Mouse (Mus musculus): ENCODE data around the gene St6galnac5.

St6galnac5 gene

GRCm38 (mm10) chr3:152951634-152952545 lies 30.2 kb downstream of the St6galnac5 start:
- in situ Hi-C loops (cut with MboI, MseI) = loop anchor here (5.0 to 25.0 kb wide), 3 partner anchors 40 to 165 kb away; no protein-coding TSS in a partner anchor

GRCm38 (mm10) chr3:152950914-152951313 lies 31.1 kb downstream of the St6galnac5 start:
- in situ Hi-C loops (cut with MboI, MseI) = loop anchor here (5.0 to 25.0 kb wide), 3 partner anchors 39 to 164 kb away; no protein-coding TSS in a partner anchor

- in situ Hi-C loops (cut with MboI, MseI) = loop anchor here (5.0 to 25.0 kb wide), 3 partner anchors 38 to 163 kb away; no protein-coding TSS in a partner anchor
Measured at GRCm38 (mm10) chr3:152950299-152950698, 31.7 kb downstream of the St6galnac5 start.

- in situ Hi-C loops (cut with MboI, MseI) = no loop called here
Measured at GRCm38 (mm10) chr3:152949233-152949777, 32.7 kb downstream of the St6galnac5 start.

GRCm38 (mm10) chr3:152948556-152948955 lies 33.5 kb downstream of the St6galnac5 start:
- in situ Hi-C loops (cut with MboI, MseI) = no loop called here

- in situ Hi-C loops (cut with MboI, MseI) = no loop called here
Measured at GRCm38 (mm10) chr3:152947031-152947640, 34.9 kb downstream of the St6galnac5 start.

GRCm38 (mm10) chr3:152944766-152945165 lies 37.3 kb downstream of the St6galnac5 start:
- in situ Hi-C loops (cut with MboI, MseI) = no loop called here

GRCm38 (mm10) chr3:152942985-152943384 lies 39.1 kb downstream of the St6galnac5 start:
- in situ Hi-C loops (cut with MboI, MseI) = no loop called here

- in situ Hi-C loops (cut with MboI, MseI) = no loop called here
Measured at GRCm38 (mm10) chr3:152941671-152942070, 40.4 kb downstream of the St6galnac5 start.

GRCm38 (mm10) chr3:152936313-152936712 lies 45.7 kb downstream of the St6galnac5 start:
- in situ Hi-C loops (cut with MboI, MseI) = no loop called here

- in situ Hi-C loops (cut with MboI, MseI) = no loop called here
Measured at GRCm38 (mm10) chr3:152933737-152934136, 48.3 kb downstream of the St6galnac5 start.

- in situ Hi-C loops (cut with MboI, MseI) = no loop called here
Measured at GRCm38 (mm10) chr3:152932544-152932943, 49.5 kb downstream of the St6galnac5 start.

- in situ Hi-C loops (cut with MboI, MseI) = no loop called here
Measured at GRCm38 (mm10) chr3:152932096-152932495, 50.0 kb downstream of the St6galnac5 start.

GRCm38 (mm10) chr3:152931354-152931753 lies 50.7 kb downstream of the St6galnac5 start:
- in situ Hi-C loops (cut with MboI, MseI) = no loop called here

GRCm38 (mm10) chr3:152929788-152930281 lies 52.2 kb downstream of the St6galnac5 start:
- in situ Hi-C loops (cut with MboI, MseI) = no loop called here

GRCm38 (mm10) chr3:152929256-152929787 lies 52.7 kb downstream of the St6galnac5 start:
- in situ Hi-C loops (cut with MboI, MseI) = no loop called here

GRCm38 (mm10) chr3:152928287-152928975 lies 53.6 kb downstream of the St6galnac5 start:
- in situ Hi-C loops (cut with MboI, MseI) = no loop called here

GRCm38 (mm10) chr3:152926166-152926565 lies 55.9 kb downstream of the St6galnac5 start:
- in situ Hi-C loops (cut with MboI, MseI) = no loop called here

- in situ Hi-C loops (cut with MboI, MseI) = no loop called here
Measured at GRCm38 (mm10) chr3:152925364-152925763, 56.7 kb downstream of the St6galnac5 start.

- in situ Hi-C loops (cut with MboI, MseI) = loop anchor here in 1 of 2 experiments (25.0 kb wide), 1 partner anchor 1664 kb away; the partner anchor contains the start of genes Cryz and Tyw3
Measured at GRCm38 (mm10) chr3:152923530-152923929, 58.5 kb downstream of the St6galnac5 start.

GRCm38 (mm10) chr3:152920365-152920764 lies 61.7 kb downstream of the St6galnac5 start:
- in situ Hi-C loops (cut with MboI, MseI) = loop anchor here in 1 of 2 experiments (25.0 kb wide), 1 partner anchor 1667 kb away; the partner anchor contains the start of genes Cryz and Tyw3
